Mouse (Mus musculus): ENCODE data around the gene Fxr2.
A peak's percentile ranks its signal among the peaks of the same experiment; 100 is the strongest.

The Fxr2 gene

DNA sequence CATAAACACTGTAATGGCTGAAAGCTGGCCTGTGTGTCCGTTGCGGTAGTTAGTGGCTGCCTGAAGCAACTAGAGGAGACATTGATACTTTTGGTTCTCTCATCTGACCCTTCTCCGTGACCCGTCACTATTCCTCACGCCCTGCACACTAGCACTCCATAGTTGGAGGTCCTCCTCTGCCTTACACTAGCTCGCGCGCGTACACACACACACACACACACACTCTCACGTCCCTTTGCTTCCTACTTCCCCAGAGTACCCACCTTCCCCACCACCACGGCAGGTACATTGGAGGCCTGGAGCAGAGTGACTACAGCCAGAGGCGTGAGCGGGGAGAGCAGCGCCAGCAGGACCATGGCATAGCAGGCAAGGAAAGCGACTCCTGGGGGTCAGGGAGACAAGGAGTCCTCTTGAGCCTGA lies 24.7 kb downstream of the Fxr2 start:
- DNase-seq (ENCODE audit: low spot score in 2 of 2) = no peak

GRCm38 (mm10) chr11:69661221-69661881 lies 28.6 kb downstream of the Fxr2 start:
- no peak for DNase-seq (ENCODE audit: low spot score in 2 of 2)

DNA sequence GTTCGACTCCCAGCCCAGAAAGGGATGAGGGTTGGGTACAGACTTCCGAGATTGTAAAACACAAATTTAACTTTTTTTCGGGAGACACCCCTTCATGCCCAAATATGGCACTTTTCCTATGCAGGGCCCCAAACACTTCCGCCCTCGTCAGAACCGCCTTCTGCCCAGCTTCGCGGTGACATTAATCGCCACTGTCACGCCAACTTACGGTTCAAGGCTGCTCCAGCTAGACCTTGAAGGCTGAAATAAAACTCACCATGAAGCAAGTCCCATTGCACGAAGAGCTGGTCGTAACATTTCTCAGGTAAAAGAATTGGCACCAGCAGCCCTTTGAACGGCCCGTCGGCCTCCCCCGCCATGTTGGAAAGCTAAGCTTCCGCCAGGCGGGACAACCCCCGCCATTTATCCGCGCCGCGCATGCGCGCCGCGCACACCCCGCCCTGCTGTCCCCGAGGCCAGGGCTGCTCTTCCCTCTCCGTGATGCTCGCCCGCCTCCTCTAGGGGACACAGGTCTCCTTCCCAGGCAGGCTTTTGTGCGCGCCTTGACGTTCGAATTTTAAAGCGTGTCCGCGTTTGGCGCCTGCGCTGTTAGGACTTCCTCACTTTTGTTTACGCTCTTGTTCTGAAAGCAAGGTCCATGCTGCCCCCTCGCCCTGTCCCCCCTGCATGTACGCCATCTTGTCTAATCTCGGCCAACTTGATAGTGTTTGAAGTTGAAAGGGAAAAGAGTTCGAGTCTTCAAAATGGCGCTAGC lies 29.6 kb downstream of the Fxr2 start, which contains the start of gene Mpdu1:
Gene Mpdu1 (minus strand): TSS at position 430 of the 754 bp plus-strand sequence.
- DNase-seq (ENCODE audit: low spot score in 2 of 2) = peak; percentile 95 to 97

GRCm38 (mm10) chr11:69662967-69663671 lies 30.3 kb downstream of the Fxr2 start:
- DNase-seq (ENCODE audit: low spot score in 2 of 2) = peak in 1 of 2 experiments; percentile 30

- peak; percentile 39 to 50 for DNase-seq (ENCODE audit: low spot score in 2 of 2)
Measured at GRCm38 (mm10) chr11:69663795-69664194, 31.0 kb downstream of the Fxr2 start.

- DNase-seq (ENCODE audit: low spot score in 2 of 2) = no peak
Measured at GRCm38 (mm10) chr11:69664841-69665240, 32.1 kb downstream of the Fxr2 start.

DNA sequence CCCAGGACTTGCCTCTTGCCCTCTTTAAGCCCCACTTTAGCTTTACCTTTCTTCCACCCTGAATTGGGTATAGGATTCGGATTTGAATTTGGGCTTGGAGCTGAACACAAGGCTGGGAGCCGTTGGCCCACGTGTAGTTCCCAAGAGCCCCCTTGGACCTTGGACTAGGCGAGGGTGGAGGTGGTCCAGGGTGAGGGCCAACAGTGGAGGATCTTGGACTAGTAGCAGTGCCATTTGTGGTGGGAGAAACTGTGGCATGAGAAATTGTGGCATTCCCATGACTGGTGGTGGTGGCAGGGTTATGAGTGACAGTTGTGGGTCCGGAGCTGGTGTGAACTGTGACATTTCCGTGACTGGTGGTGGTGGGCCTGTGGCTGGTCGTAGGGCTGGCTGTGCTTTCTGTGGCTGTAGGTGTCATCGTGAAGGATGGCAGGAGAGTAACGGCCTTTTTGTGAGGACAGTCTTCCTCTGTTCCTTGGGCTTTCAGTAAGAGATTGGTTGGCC lies 32.7 kb downstream of the Fxr2 start:
- no peak for DNase-seq (ENCODE audit: low spot score in 2 of 2)

GRCm38 (mm10) chr11:69665961-69666664 lies 33.3 kb downstream of the Fxr2 start, which contains the start of gene Cd68:
Gene Cd68, minus strand, starts transcription at chr11:69666153.
- DNase-seq (ENCODE audit: low spot score in 2 of 2) = peak; percentile 57 to 69

DNA sequence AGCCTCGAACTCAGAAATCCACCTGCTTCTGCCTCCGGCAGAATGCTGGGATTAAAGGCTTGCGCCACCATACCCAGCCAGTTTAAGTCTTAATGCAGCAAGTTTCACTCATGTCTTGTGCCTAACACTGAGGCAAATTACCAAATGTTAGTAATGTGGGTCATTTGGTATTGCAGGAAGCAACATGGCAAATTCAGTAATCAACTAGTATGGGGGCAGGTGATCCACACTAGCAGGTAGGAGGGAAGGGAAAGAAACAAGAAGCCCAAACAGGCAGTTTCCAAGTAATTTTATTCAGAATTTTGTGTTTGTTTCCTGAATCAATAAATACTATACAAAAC lies 33.8 kb downstream of the Fxr2 start:
- DNase-seq (ENCODE audit: low spot score in 2 of 2) = no peak

GRCm38 (mm10) chr11:69670786-69671725 lies 38.3 kb downstream of the Fxr2 start:
- DNase-seq (ENCODE audit: low spot score in 2 of 2) = peak; percentile 93 to 94

- no peak for DNase-seq (ENCODE audit: low spot score in 2 of 2)
Measured at GRCm38 (mm10) chr11:69671726-69672124, 38.9 kb downstream of the Fxr2 start.

- DNase-seq (ENCODE audit: low spot score in 2 of 2) = peak; percentile 100
Measured at GRCm38 (mm10) chr11:69672211-69672706, 39.5 kb downstream of the Fxr2 start, which contains the start of gene Eif4a1. Gene Eif4a1, minus strand, starts transcription at chr11:69672423.

- no peak for DNase-seq (ENCODE audit: low spot score in 2 of 2)
Measured at GRCm38 (mm10) chr11:69679144-69679543, 46.4 kb downstream of the Fxr2 start.

GRCm38 (mm10) chr11:69680136-69680855 lies 47.5 kb downstream of the Fxr2 start:
- no peak for DNase-seq (ENCODE audit: low spot score in 2 of 2)

- DNase-seq (ENCODE audit: low spot score in 2 of 2) = peak; percentile 96 to 97
Measured at GRCm38 (mm10) chr11:69681314-69682208, 48.8 kb downstream of the Fxr2 start, which contains the start of gene Senp3. Gene Senp3, minus strand, starts transcription at chr11:69682084.

GRCm38 (mm10) chr11:69682209-69682839 lies 49.5 kb downstream of the Fxr2 start:
- DNase-seq (ENCODE audit: low spot score in 2 of 2) = no peak

- peak; percentile 79 to 89 for DNase-seq (ENCODE audit: low spot score in 2 of 2)
Measured at GRCm38 (mm10) chr11:69682840-69683533, 50.2 kb downstream of the Fxr2 start.
